Mouse (Mus musculus): Measurements from ENCODE around the gene Nmrk2.
"Not testable (repeated sequence)": the region's sequence is repeated elsewhere in the genome, so short reads cannot be mapped to it uniquely, and the experiment has no call there.

The Nmrk2 gene

GRCm38 (mm10) chr10:81187161-81187560 lies 14.7 kb downstream of the Nmrk2 start:
- no peak for DNase-seq (ENCODE audit: extremely low spot score, low spot score)

GRCm38 (mm10) chr10:81184765-81185164 lies 17.1 kb downstream of the Nmrk2 start:
- DNase-seq (ENCODE audit: extremely low spot score, low spot score), result no peak

GRCm38 (mm10) chr10:81183805-81184204 lies 18.0 kb downstream of the Nmrk2 start, which contains the start of gene 4930442H23Rik:
TSS of gene 4930442H23Rik (minus strand) at chr10:81183849.
- no peak for DNase-seq (ENCODE audit: extremely low spot score, low spot score)

GRCm38 (mm10) chr10:81182336-81183333 lies 19.2 kb downstream of the Nmrk2 start, which contains the start of gene Dapk3:
TSS of gene Dapk3 (plus strand) at chr10:81183005.
- DNase-seq (ENCODE audit: extremely low spot score, low spot score), result peak; percentile 98

GRCm38 (mm10) chr10:81181860-81182259 lies 20.0 kb downstream of the Nmrk2 start:
- not testable (repeated sequence) for DNase-seq (ENCODE audit: extremely low spot score, low spot score)

GRCm38 (mm10) chr10:81180946-81181345 lies 20.9 kb downstream of the Nmrk2 start:
- DNase-seq (ENCODE audit: extremely low spot score, low spot score), result no peak

- no peak for DNase-seq (ENCODE audit: extremely low spot score, low spot score)
Observed at GRCm38 (mm10) chr10:81179451-81180342, 22.2 kb downstream of the Nmrk2 start.

GRCm38 (mm10) chr10:81178927-81179326 lies 22.9 kb downstream of the Nmrk2 start:
- DNase-seq (ENCODE audit: extremely low spot score, low spot score), result no peak

- DNase-seq (ENCODE audit: extremely low spot score, low spot score), result no peak
Observed at GRCm38 (mm10) chr10:81177958-81178712, 23.7 kb downstream of the Nmrk2 start.

GRCm38 (mm10) chr10:81177491-81177925 lies 24.3 kb downstream of the Nmrk2 start:
- DNase-seq (ENCODE audit: extremely low spot score, low spot score), result no peak

GRCm38 (mm10) chr10:81176466-81177271 lies 25.2 kb downstream of the Nmrk2 start, which contains the start of gene Eef2:
TSS of gene Eef2 (plus strand) at chr10:81176631.
- DNase-seq (ENCODE audit: extremely low spot score, low spot score), result peak; percentile 98

GRCm38 (mm10) chr10:81175936-81176465 lies 25.9 kb downstream of the Nmrk2 start:
- DNase-seq (ENCODE audit: extremely low spot score, low spot score), result no peak

GRCm38 (mm10) chr10:81175345-81175701 lies 26.5 kb downstream of the Nmrk2 start:
- not testable (repeated sequence) for DNase-seq (ENCODE audit: extremely low spot score, low spot score)

GRCm38 (mm10) chr10:81174617-81175344 lies 27.1 kb downstream of the Nmrk2 start:
- DNase-seq (ENCODE audit: extremely low spot score, low spot score), result peak; percentile 92

- peak; percentile 86 for DNase-seq (ENCODE audit: extremely low spot score, low spot score)
Observed at GRCm38 (mm10) chr10:81173132-81173531, 28.7 kb downstream of the Nmrk2 start.

GRCm38 (mm10) chr10:81169411-81169900 lies 32.4 kb downstream of the Nmrk2 start:
- not testable (repeated sequence) for DNase-seq (ENCODE audit: extremely low spot score, low spot score)

- peak; percentile 65 for DNase-seq (ENCODE audit: extremely low spot score, low spot score)
Observed at GRCm38 (mm10) chr10:81168521-81169244, 33.2 kb downstream of the Nmrk2 start.

GRCm38 (mm10) chr10:81168087-81168431 lies 33.8 kb downstream of the Nmrk2 start:
- DNase-seq (ENCODE audit: extremely low spot score, low spot score), result peak; percentile 59
